Mouse (Mus musculus) liver, adult 2 months (tissue): ENCODE results near the gene Ear2.
"Not testable (repeated sequence)": the region's sequence is repeated elsewhere in the genome, so short reads cannot be mapped to it uniquely, and the experiment has no call there.

ENCODE experiments used
- CTCF ChIP-seq: fragments of 200-500 bp; IDR thresholded peaks from 2 replicates; pipeline ENCODE4 v1.5.1; 2011; ENCODE audit warnings: low read depth, low read length, control low read depth
- POLR2A ChIP-seq: fragments of 200-500 bp; IDR thresholded peaks from 2 replicates; pipeline ENCODE4 v1.6.1; 2011; ENCODE audit warnings: low read length, control low read depth; ENCODE audit not compliant: insufficient read depth; ENCODE audit errors: extremely low read depth

DNA sequence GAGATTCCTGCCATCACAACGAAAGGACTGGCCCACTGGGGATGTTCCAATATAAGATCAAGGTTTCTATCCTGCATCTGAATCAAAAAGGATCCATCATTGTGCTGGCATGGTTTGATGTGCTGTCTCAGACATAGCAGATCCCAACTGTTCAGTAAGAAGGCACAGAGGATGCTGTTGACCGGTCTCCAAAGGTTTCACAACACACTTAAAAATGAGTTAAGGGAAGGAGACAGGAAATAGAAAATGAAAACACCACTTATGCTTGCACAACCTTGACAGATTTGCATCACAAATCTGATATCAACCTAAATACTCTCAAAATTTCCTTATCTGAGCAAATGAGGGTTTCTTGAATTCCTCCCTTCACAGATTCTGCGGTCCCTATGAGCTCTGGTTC lies 31.9 kb upstream of the Ear2 start:
- not testable (repeated sequence) for TF ChIP-seq CTCF, POLR2A
